Mouse (Mus musculus) E14TG2a.4 (cell line): ENCODE results near the gene Flt3l.

Experiments
- CTCF ChIP-seq: conservative IDR thresholded peaks from 2 replicates; pipeline ENCODE4 v1.5.1; 2014; ENCODE audit warnings: low read length
- NANOG ChIP-seq: IDR thresholded peaks from 2 replicates; pipeline ENCODE4 v1.6.1; 2014; ENCODE audit warnings: borderline replicate concordance, low read length, mixed read lengths

GRCm38 (mm10) chr7:45092048-45092447, 44.2 kb downstream of the Flt3l start, which contains the start of gene Rcn3:
- TF ChIP-seq CTCF, result no peak
- no peak for TF ChIP-seq NANOG
